Mouse (Mus musculus): ENCODE measurements around the gene Acan.

DNA sequence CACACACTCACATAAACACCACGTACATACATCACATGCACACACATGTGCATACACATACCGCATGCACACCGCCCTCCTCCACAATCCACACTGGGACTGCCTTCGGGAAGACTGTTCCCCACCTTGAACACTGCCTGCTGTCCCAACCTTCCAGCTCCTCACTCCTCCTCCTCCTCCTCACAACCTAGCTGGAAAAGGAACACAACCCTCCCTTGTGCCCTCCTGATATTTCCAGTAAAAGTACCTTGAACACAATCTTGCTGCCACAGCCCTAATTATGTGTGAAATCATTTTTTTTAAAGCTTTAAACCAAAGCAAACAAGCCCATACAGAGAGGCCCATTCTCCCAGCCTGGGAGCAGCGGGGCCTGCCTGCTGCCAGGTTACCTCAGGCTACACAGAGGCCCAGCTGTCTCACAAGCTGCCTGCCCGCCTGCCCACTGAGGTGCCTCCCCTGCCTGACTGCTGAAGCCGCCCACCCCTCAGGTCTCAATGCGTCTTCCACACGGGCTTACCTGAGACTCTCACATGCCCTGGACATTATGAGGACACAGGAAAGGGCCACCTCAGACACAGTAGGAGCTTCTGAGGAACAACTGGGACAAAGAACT, 31.9 kb upstream of the Acan start:
- no peak for TF ChIP-seq CTCF (IDR thresholded peaks at IDR 0.05; ENCODE audit: control insufficient read depth, insufficient read depth, low read length)
- no peak for TF ChIP-seq POLR2A (IDR thresholded peaks at IDR 0.05; ENCODE audit: borderline replicate concordance, control insufficient read depth, low read depth, low read length)

Data from bone marrow, adult 2 months (tissue).